Mouse (Mus musculus): ENCODE data around the gene Lrba. TPM values are rescaled to one million over a fixed set of nuclear protein-coding genes. Genes with fewer than 3 reads are reported as not detected.
A peak's percentile ranks its signal among the peaks of the same experiment; 100 is the strongest.

Gene Lrba
- total and polyA plus RNA-seq, 2 experiments from 2014 or later = 1.6 to 18.5 TPM

DNA sequence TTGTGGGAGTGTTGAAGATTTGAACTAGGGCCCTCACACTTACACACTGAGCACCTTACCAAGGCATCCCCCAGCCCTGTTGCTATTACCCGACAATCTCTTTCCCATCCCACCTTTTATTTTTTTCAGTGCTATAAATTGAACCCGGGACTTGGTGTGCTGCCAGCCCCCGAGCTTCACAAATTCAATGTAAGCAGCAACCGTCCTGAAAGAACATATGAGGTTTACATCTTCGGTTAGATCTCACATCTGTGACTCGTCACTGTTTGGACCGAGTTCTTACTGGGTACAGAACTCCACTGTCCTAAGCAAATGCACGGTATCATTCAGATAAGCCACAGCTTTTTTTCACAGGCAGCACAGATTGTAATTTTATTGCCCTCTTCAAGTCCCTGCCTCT lies 607.6 kb downstream of the Lrba start:
- H3K4me3 ChIP-seq (ENCODE audit: low read depth, low read length) = no peak overlapping the region

More for the DNA sequence above, 607.6 kb downstream of the Lrba start:
- H3K4me1 ChIP-seq (ENCODE audit: insufficient read depth) = peaks cover 13% of the 10 kb centered on the region
- H3K9me3 ChIP-seq (ENCODE audit: low read length) = no peaks in the 10 kb centered on the region
- no peak for TF ChIP-seq CTCF (IDR thresholded peaks at IDR 0.05; ENCODE audit: low read depth)
- DNase-seq = no peak
- peak overlapping the region; percentile 8; the same call in 1 of the 2 replicates for H3K4me2 ChIP-seq (ENCODE audit: low read depth)
- no peaks in the 10 kb centered on the region for H3K27me3 ChIP-seq (ENCODE audit: insufficient read depth, low read length)
- H3K36me3 ChIP-seq (ENCODE audit: insufficient read depth) = peaks cover 7% of the 10 kb centered on the region; the same call in 1 of the 2 replicates
- H3K27ac ChIP-seq (ENCODE audit: low read depth, low read length) = peak overlapping the region; percentile 71
- WGBS = 24% methylated on average over 8 of the region's 8 CpGs
- ATAC-seq = 0 out of 2 replicates have a peak, but pooled peaks have one; percentile 8
- H3K9ac ChIP-seq = no peak overlapping the region

Other genes with a start within 250 kb of the Lrba start
- gene Prss48, start 222.2 kb upstream of the Lrba start, total RNA-seq (2014; rRNA removed) = not detected in 2 replicates
- gene Prss48, start 222.2 kb upstream of the Lrba start, polyA plus RNA-seq (2015; fragmentation: Nextera tagmentation; extraction: Ambion mirVana) = not detected in 2 replicates
- 996 and 1,231 TPM in 2 replicates for gene Rps3a1, start 82.0 kb upstream of the Lrba start, total RNA-seq (2014; rRNA removed)
- gene Rps3a1, start 82.0 kb upstream of the Lrba start, polyA plus RNA-seq (2015; fragmentation: Nextera tagmentation; extraction: Ambion mirVana) = 709 and 888 TPM in 2 replicates

Data from forebrain, postnatal 0 days (tissue).